Comparison of ENCODE assay signal across 8 mouse cellular contexts in genomic region chr11:57011024-57011690, GRCm38 (mm10). TPM values are rescaled to one million over a fixed set of nuclear protein-coding genes. Genes with fewer than 3 reads are reported as not detected.
A peak's percentile ranks its signal among the peaks of the same experiment; 100 is the strongest.
DNase-seq lines count a peak whose midpoint lies in the region; ATAC-seq and TF ChIP-seq lines count a peak whose summit lies in the region.
"Had no signal": no experiment of that assay in that cellular context is flagged by ENCODE, and none has a peak within 500 bp of the region (broad histone marks: within the 10 kb centered on the region; RNA-seq: fewer than 3 reads in every experiment).

TSS of gene Gria1 (plus strand) at chr11:57011387.

- peak within 1 kb of the TSS; percentile 40 for H3K4me2 ChIP-seq in lung, embryonic 14.5 days
- H3K4me2 ChIP-seq in forebrain, embryonic 16.5 days (ENCODE audit: low read length), result peak within 1 kb of the TSS; percentile 57
- peak within 1 kb of the TSS; percentile 33 for H3K4me2 ChIP-seq in stomach, embryonic 14.5 days (replicated peaks; ENCODE audit: low read depth, low read length)

- no peak for ATAC-seq in lung, embryonic 14.5 days (ENCODE audit: insufficient read depth)
- ATAC-seq in forebrain, embryonic 16.5 days, result peak; percentile 76
- no peak for ATAC-seq in stomach, embryonic 14.5 days (ENCODE audit: insufficient number of reproducible peaks, insufficient read depth, low FRiP score, low read depth)

- no peaks in the 10 kb centered on the region for H3K36me3 ChIP-seq in lung, embryonic 14.5 days (ENCODE audit: insufficient read depth)
- no peaks in the 10 kb centered on the region for H3K36me3 ChIP-seq in forebrain, embryonic 16.5 days (ENCODE audit: control insufficient read depth, insufficient read depth)
- no peaks in the 10 kb centered on the region for H3K36me3 ChIP-seq in stomach, embryonic 14.5 days (ENCODE audit: control insufficient read depth, insufficient read depth, low read length)

- H3K4me1 ChIP-seq in lung, embryonic 14.5 days (ENCODE audit: insufficient read depth), result no peaks in the 10 kb centered on the region
- H3K4me1 ChIP-seq in forebrain, embryonic 16.5 days (replicated peaks; ENCODE audit: control insufficient read depth, insufficient read depth, low read length), result peaks cover 8% of the 10 kb centered on the region; the same call in 1 of the 2 replicates
- no peaks in the 10 kb centered on the region for H3K4me1 ChIP-seq in stomach, embryonic 14.5 days (ENCODE audit: control insufficient read depth, insufficient read depth, low read length)

- 0 out of 2 replicates have a peak, but pooled peaks cover 5% of the 10 kb centered on the region for H3K27me3 ChIP-seq in lung, embryonic 14.5 days (ENCODE audit: insufficient read depth, low read length)
- H3K27me3 ChIP-seq in forebrain, embryonic 16.5 days (replicated peaks; ENCODE audit: control insufficient read depth, insufficient read depth, low read length), result no peaks in the 10 kb centered on the region
- H3K27me3 ChIP-seq in stomach, embryonic 14.5 days (ENCODE audit: control insufficient read depth, insufficient read depth, low read length), result 0 out of 2 replicates have a peak, but pooled peaks cover 4% of the 10 kb centered on the region

- DNase-seq in lung, embryonic 14.5 days, result no peak
- no peak for DNase-seq in lung, postnatal 25 days (ENCODE audit: low spot score)
- peak; percentile 27 for DNase-seq in left cerebral cortex, postnatal 4 days
- no peak for DNase-seq in ovary, postnatal 36 days (ENCODE audit: low spot score)
- no peak for DNase-seq in embryo, embryonic 11 days
- DNase-seq: spleen, adult 18-20 months had no signal

- no peaks in the 10 kb centered on the region for H3K9me3 ChIP-seq in lung, embryonic 14.5 days (ENCODE audit: low read depth, low read length)
- no peaks in the 10 kb centered on the region for H3K9me3 ChIP-seq in forebrain, embryonic 16.5 days (ENCODE audit: control insufficient read depth, low read length)
- no peaks in the 10 kb centered on the region for H3K9me3 ChIP-seq in stomach, embryonic 14.5 days (ENCODE audit: control insufficient read depth, low read depth, low read length)

- H3K27ac ChIP-seq in lung, embryonic 14.5 days (ENCODE audit: low read depth), result no peak within 1 kb of the TSS
- peak within 1 kb of the TSS; percentile 81 for H3K27ac ChIP-seq in forebrain, embryonic 16.5 days (ENCODE audit: low read length)
- H3K27ac ChIP-seq in stomach, embryonic 14.5 days (ENCODE audit: low read length), result no peak within 1 kb of the TSS

- TF ChIP-seq CTCF in lung, embryonic 14.5 days (IDR thresholded peaks at IDR 0.05; ENCODE audit: low read depth), result no peak

- peak within 1 kb of the TSS; percentile 3; the same call in 1 of the 2 replicates for H3K4me3 ChIP-seq in lung, embryonic 14.5 days (ENCODE audit: low read depth, low read length)
- peak within 1 kb of the TSS; percentile 50 for H3K4me3 ChIP-seq in forebrain, embryonic 16.5 days (replicated peaks; ENCODE audit: low read length)
- peak within 1 kb of the TSS; percentile 11; the same call in 1 of the 2 replicates for H3K4me3 ChIP-seq in stomach, embryonic 14.5 days (ENCODE audit: low read depth, low read length)

- intact Hi-C loops in left cerebral cortex, postnatal 4 days (cut with DNase I), result loop anchor here (5.0 kb wide), 1 partner anchor 864 kb away; no protein-coding TSS in a partner anchor

- 36% methylated on average over 6 of the region's 6 CpGs for WGBS in lung, embryonic 14.5 days
- WGBS in forebrain, embryonic 16.5 days, result 18% methylated on average over 6 of the region's 6 CpGs
- WGBS in stomach, embryonic 14.5 days, result 41% methylated on average over 6 of the region's 6 CpGs

- H3K9ac ChIP-seq in lung, embryonic 14.5 days, result no peak within 1 kb of the TSS
- peak within 1 kb of the TSS; percentile 57 for H3K9ac ChIP-seq in forebrain, embryonic 16.5 days (replicated peaks; ENCODE audit: low read depth, low read length)
- no peak within 1 kb of the TSS for H3K9ac ChIP-seq in stomach, embryonic 14.5 days (replicated peaks; ENCODE audit: low read depth, low read length)

RNA-seq across cellular contexts. Expression of gene Gria1, which starts in this region (rescaled TPM):
- polyA plus RNA-seq in lung, embryonic 14.5 days (2014; fragmentation: Nextera tagmentation; extraction: Ambion mirVana), result 0.29 and 0.37 TPM in 2 replicates
- polyA plus RNA-seq in forebrain, embryonic 16.5 days (2015; fragmentation: Nextera tagmentation; extraction: Ambion mirVana), result 60.5 and 75.1 TPM in 2 replicates
- 100 to 1,000 TPM; 146 to 178 TPM for total RNA-seq in left cerebral cortex, postnatal 4 days (2021)
- 2.9 and 3.2 TPM in 2 replicates for polyA plus RNA-seq in stomach, embryonic 14.5 days (2014; fragmentation: Nextera tagmentation; extraction: Ambion mirVana)

Comparison
In these comparisons a context has a peak if more than half of its experiments do, and no peak if none do; other contexts are left out.
1. RNA of gene Gria1 (polyA plus RNA-seq): 60.5 to 75.1 TPM in forebrain, embryonic 16.5 days; 2.9 to 3.2 TPM in stomach, embryonic 14.5 days and 0.29 to 0.37 TPM in lung, embryonic 14.5 days; every median in the first group is over 10 times any median in the second.
2. Peak in every context shown above with its lines, with median percentiles within 50 percentile points of each other: H3K4me2 ChIP-seq and H3K4me3 ChIP-seq.